Mouse (Mus musculus) olfactory bulb, adult 2 months (tissue): ENCODE measurements around the gene Rassf8. TPM values are rescaled to one million over a fixed set of nuclear protein-coding genes. Genes with fewer than 3 reads are reported as not detected.

Source experiments
- H3K27ac ChIP-seq: fragments of 200-500 bp; 2 replicates; pipeline ENCODE4 v1.5.1; 2012; ENCODE audit warnings: low read depth, low read length; ENCODE audit not compliant: insufficient read depth
- H3K4me1 ChIP-seq: fragments of 200-500 bp; 2 replicates; pipeline ENCODE4 v1.6.1; 2012; ENCODE audit warnings: low read length; ENCODE audit not compliant: control insufficient read depth, insufficient read depth
- H3K4me3 ChIP-seq: fragments of 200-500 bp; 2 replicates; pipeline ENCODE4 v1.5.1; 2012; ENCODE audit warnings: mild to moderate bottlenecking, low read depth, low read length, moderate library complexity; ENCODE audit not compliant: insufficient read depth
- CTCF ChIP-seq: fragments of 200-500 bp; IDR thresholded peaks from 2 replicates; pipeline ENCODE4 v1.5.1; 2012; ENCODE audit warnings: low read depth, mild to moderate bottlenecking, low read length, moderate library complexity; ENCODE audit not compliant: insufficient read depth
- POLR2A ChIP-seq: fragments of 200-500 bp; IDR thresholded peaks from 2 replicates; pipeline ENCODE4 v1.6.1; 2012; ENCODE audit warnings: mild to moderate bottlenecking, low read depth, low read length, moderate library complexity; ENCODE audit not compliant: insufficient read depth
- WGBS: fragments of 180-500 bp; shearing (Covaris S2); methylation state at CpG from one replicate; pipeline ENCODE4 v1.1.7; 2018; 5-methylcytosine and 5-hydroxymethylcytosine counted together
- polyA plus RNA-seq: library from polyadenylated mRNA; stranded (reverse); fragments of >200 nt; gene quantifications from 2 replicates; pipeline ENCODE4 v1.2.4, GENCODE M21; 2012; ENCODE audit warnings: low replicate concordance; ENCODE audit not compliant: missing spikeins, insufficient read depth, insufficient read length

Rassf8 gene
- polyA plus RNA-seq, 1 experiment: not detected

DNA sequence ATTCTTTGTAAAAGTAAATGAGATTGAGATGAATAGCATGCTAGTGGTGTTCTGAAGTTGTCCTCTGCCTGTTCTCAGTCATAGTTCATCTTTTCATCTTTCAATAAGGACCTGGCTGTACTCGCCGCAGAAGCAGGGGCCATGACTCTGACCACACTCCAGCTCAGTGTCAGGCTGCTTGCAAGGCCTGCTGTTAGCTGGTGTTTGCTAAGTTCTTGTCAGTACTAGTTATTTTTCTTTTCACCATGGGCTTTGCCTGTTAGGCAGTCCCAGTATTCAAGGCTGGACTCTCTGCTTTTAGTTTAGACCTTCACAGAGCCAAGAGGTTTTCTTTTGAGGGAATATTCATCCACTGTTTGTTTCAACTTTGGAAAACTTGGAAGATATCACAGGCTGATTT, 40.8 kb downstream of the Rassf8 start:
- TF ChIP-seq POLR2A (no peak), CTCF (no peak)
- peaks cover 8% of the 10 kb centered on the region; the same call in 1 of the 2 replicates for H3K4me1 ChIP-seq
- H3K27ac ChIP-seq: no peak overlapping the region
- H3K4me3 ChIP-seq: no peak overlapping the region
- 86% methylated on average over 2 of the region's 2 CpGs for WGBS

DNA sequence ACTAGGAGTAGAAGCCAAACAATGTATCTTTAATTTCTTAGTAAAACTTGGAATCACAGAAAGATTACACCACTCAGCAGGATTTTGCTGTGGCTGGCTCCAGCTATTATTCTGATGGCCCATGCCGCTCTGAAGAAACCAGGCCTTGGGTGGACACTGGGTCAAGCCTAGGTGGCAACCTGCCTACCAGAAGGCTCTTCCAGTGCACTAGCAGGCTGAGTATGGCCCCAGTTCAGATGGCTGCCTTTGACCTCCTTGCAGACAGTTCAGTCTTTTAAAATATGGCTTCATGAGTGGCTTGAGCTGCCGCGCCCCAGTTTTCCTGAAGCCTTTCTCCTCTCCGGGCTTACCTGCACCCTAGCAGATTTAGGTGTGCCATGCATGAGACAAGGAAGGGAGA, 43.2 kb downstream of the Rassf8 start:
- H3K4me1 ChIP-seq: peaks cover 10% of the 10 kb centered on the region
- no peak overlapping the region for H3K4me3 ChIP-seq
- H3K27ac ChIP-seq: no peak overlapping the region
- no peak for TF ChIP-seq CTCF
- no peak for TF ChIP-seq POLR2A
- 93% methylated on average over 4 of the region's 4 CpGs for WGBS

DNA sequence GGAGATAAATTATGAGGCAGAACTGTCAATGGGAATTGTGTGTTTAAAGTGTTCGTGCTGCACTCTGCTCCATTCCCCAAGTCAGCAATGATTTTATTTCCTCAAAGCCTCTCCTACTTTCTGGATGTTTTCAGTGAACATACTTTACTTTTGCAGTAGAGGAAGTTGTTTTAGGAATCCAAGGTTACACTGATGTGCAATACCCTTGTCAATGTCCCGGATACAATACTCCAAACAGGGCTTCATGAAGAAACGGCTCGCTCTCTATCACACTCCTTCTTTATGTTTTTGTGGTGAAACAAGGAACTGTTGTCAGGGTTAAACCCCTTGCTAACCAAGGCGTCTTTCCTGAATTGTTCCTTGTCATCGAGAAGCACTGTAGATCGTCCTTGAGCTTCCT, 45.8 kb downstream of the Rassf8 start:
- H3K4me1 ChIP-seq: peaks cover 14% of the 10 kb centered on the region
- peak overlapping the region; percentile 33; the same call in 1 of the 2 replicates for H3K27ac ChIP-seq
- WGBS: 53% methylated on average over 7 of the region's 7 CpGs
- TF ChIP-seq POLR2A: no peak
- no peak for TF ChIP-seq CTCF
- no peak overlapping the region for H3K4me3 ChIP-seq

DNA sequence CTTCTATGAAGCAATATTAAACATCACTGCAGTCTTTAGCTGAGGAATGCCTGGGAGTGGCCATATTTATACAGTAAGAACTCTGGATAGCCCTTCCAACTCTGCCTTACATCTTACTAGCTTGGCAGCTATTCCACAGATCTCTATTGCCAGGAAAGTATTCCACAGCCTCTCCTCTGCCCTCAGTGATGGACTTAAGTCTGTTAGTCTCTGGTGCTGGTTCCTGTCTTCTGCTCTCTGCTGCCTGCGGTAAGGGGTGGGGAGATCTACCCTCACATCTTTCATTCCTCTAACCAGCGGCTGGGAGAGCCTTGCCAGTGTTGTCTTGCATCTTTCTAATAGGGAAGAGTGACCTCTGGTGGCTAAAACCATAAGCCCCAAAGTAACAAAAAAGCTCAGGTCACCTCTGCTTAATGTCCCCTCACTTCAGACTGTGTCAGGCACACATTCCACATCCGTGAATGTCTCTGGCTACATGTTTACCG, 46.6 kb downstream of the Rassf8 start:
- Histone ChIP-seq H3K4me3 (no peak overlapping the region), H3K27ac (no peak overlapping the region), H3K4me1 (peaks cover 17% of the 10 kb centered on the region)
- WGBS: 16% methylated on average over 4 of the region's 4 CpGs
- TF ChIP-seq POLR2A: no peak
- no peak for TF ChIP-seq CTCF

DNA sequence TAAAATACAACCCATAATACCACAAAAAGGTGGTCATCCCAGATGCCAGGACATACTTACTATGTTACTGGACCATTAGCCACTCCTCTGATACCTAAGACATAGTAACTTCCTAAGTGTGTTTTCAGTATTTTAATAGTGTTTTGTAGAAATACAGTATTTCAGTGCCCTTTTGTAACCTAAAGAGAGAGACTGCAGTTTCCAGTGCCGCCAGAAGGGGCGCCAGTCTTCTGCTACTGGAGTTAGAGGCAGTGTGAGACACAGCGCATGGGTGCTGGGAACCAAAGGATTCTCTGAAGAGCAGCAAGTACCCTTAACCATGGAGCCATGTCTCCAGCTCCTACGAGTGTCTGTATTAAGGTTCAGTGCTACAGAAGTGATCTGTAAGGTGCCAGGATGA, 48.1 kb downstream of the Rassf8 start:
- Histone ChIP-seq H3K4me3 (no peak overlapping the region), H3K4me1 (peaks cover 17% of the 10 kb centered on the region), H3K27ac (no peak overlapping the region)
- WGBS: 75% methylated on average over 4 of the region's 4 CpGs
- no peak for TF ChIP-seq POLR2A
- TF ChIP-seq CTCF: no peak

DNA sequence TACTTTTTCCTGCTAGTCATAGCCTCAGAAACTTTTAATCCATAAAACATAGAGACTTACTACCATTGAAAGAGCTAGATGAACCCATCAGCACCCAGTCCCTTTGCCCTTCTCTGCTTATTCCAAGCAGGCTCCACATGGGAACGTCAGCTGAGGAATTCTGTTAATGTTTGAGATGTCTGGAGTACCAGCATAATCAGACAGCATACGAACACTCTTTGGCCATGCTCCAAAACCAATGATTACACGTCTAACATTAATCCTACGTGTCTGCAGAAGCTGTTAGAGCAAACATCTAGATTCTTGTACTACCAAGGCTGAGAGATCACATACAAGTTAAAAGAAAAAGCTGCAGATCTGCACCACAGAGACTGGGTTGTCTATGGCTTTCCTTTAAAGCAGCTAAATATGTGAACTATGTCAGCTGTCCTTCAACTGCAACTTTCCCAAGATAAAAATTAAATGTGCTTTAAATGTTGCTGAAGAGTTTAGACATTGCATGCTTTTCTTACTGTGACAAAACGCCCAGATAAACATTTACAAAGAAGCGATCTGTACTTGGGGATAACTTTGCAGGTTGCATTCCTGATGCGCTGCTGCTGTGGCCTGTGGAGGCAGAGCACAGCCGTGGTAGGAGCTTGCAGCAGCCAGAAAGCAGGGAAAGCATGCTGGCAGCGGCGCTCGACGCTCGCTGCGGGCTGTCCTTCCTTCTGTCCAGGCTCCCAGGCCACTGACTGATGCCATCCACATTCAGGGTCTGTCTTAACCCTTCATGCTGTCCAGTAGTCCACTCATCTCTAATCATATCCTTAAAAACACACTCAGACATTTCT, 49.9 kb downstream of the Rassf8 start:
- H3K4me1 ChIP-seq: peaks cover 14% of the 10 kb centered on the region
- 40% methylated on average over 14 of the region's 14 CpGs for WGBS
- no peak for TF ChIP-seq POLR2A
- no peak for TF ChIP-seq CTCF
- no peak overlapping the region for H3K4me3 ChIP-seq
- peak overlapping the region; percentile 25; the same call in 1 of the 2 replicates for H3K27ac ChIP-seq

DNA sequence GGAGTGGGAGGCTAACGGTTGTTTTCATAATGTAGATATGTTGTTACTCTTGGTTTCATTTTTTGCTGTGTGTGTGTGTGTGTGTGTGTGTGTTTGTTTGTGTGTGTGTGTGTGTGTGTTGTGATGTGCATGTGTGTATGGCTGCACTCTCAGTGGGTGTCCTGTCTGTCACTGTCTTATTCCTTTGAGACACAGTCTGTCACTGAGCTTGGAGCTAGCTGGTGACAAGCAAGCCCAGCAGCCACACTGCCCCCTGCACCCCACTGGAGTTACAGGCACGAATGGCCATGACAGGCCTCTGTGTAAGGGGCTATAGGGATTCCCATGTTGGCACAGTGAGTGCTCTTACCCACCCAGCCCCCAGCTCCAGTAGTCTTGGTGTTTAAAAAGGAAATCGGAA, 51.1 kb downstream of the Rassf8 start:
- 57% methylated on average over 3 of the region's 3 CpGs for WGBS
- no peak overlapping the region for H3K27ac ChIP-seq
- TF ChIP-seq CTCF: no peak
- TF ChIP-seq POLR2A: no peak
- H3K4me3 ChIP-seq: no peak overlapping the region
- H3K4me1 ChIP-seq: peaks cover 11% of the 10 kb centered on the region

- H3K27ac ChIP-seq: no peak overlapping the region
- no peak for TF ChIP-seq CTCF
- no peak for TF ChIP-seq POLR2A
- H3K4me3 ChIP-seq: no peak overlapping the region
- WGBS: 68% methylated on average over 3 of the region's 3 CpGs
- peaks cover 13% of the 10 kb centered on the region for H3K4me1 ChIP-seq
Measured at GRCm38 (mm10) chr6:145801796-145802488, 55.4 kb downstream of the Rassf8 start.

DNA sequence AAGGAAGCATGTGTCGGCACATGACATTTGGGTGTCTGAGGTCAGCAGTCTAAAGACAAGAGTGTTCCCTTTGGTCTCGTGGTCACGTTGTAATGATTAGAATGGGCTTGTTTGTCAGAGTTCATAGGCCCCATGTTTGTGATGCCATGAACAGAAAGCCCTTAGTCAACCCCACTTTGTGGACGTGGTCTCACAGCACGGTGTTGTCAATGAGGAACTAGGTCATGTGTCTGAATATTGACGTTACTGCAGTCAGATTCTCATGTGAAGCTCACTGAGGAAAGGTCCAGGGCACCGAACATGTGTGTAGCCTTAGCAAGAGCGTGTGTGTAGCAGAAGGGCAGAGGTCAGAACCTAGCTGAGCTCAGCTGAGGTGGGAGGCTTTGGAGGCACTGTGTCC, 56.3 kb downstream of the Rassf8 start:
- Histone ChIP-seq H3K4me3 (no peak overlapping the region), H3K27ac (no peak overlapping the region), H3K4me1 (peaks cover 8% of the 10 kb centered on the region)
- 80% methylated on average over 8 of the region's 8 CpGs for WGBS
- TF ChIP-seq CTCF: no peak
- no peak for TF ChIP-seq POLR2A
